Mouse (Mus musculus) G1E-ER4 (cell line): ENCODE data around the gene Ddx52. TPM values are rescaled to one million over a fixed set of nuclear protein-coding genes. Genes with fewer than 3 reads are reported as not detected.

Experiments
- GATA1 ChIP-seq: IDR thresholded peaks from one replicate; pipeline ENCODE4 v1.8.0; 2012; ENCODE audit warnings: low read length, inconsistent platforms
- polyA plus RNA-seq: library from polyadenylated mRNA; stranded (reverse); fragments of >175 nt; gene quantifications from 2 replicates; pipeline ENCODE4 v1.2.3, GENCODE M21; 2012

Gene Ddx52
- 1.3 and 2.0 TPM in 2 replicates for polyA plus RNA-seq

DNA sequence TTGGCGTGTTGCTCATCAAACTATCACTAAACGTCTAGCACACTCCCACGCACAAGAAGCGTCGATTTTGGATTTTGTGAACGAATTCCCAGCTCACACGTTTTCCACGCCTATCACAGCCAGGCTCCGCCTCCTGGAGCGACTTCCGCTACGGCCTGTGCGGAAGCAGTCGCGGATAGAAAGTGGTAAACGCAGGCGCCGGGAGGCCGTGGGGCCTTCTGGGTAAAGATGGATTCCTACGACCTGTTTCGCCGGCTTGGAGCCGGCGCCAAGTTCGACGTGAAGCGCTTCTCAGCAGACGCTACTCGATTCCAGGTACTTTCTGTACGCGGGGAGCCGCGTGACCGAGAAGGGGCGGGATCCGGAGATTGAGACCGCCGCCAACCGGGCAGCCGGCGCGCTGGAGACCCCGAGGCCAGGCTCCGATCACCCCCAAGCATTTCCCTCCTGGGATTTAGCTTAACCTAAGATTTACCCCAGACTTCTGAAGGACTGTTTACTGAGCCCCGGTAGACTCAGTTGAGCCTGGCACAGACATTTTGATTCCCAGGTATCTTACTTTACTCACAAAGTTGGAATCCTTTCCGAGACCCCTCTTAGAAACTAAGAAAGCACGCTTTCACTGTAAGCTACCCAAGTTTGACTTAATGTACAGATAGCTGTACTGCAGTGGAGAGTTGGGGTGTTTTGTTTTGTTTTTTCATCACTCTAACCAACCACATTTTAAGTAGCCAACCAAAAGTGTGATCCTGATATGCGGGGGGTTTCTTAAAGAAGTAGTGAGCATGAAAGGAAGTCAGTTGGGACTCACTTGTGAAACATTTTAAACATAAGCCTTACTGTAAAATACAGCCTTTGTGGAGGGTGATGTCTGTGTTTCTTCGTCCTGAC is at the start of gene Ddx52:
Gene Ddx52 (plus strand): TSS at position 113 of the 891 bp plus-strand sequence.
- no peak for TF ChIP-seq GATA1

DNA sequence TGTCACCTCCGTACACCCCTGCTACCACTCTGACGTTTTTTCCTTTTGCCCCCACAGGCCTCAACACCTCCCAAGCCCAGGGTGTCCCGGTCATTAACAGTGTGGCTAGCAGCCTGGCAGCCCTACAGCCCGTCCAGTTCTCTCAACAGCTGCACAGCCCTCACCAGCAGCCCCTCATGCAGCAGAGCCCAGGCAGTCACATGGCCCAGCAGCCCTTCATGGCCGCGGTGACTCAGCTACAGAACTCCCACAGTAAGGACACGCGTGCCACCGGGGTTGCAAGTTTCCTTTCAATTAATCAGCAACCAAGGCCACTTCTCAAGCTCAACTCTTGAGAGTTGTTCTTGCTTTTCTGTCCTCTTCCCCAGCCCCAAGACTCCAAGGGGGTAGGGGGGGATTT is 48.5 kb upstream of the Ddx52 start:
- TF ChIP-seq GATA1 = no peak

DNA sequence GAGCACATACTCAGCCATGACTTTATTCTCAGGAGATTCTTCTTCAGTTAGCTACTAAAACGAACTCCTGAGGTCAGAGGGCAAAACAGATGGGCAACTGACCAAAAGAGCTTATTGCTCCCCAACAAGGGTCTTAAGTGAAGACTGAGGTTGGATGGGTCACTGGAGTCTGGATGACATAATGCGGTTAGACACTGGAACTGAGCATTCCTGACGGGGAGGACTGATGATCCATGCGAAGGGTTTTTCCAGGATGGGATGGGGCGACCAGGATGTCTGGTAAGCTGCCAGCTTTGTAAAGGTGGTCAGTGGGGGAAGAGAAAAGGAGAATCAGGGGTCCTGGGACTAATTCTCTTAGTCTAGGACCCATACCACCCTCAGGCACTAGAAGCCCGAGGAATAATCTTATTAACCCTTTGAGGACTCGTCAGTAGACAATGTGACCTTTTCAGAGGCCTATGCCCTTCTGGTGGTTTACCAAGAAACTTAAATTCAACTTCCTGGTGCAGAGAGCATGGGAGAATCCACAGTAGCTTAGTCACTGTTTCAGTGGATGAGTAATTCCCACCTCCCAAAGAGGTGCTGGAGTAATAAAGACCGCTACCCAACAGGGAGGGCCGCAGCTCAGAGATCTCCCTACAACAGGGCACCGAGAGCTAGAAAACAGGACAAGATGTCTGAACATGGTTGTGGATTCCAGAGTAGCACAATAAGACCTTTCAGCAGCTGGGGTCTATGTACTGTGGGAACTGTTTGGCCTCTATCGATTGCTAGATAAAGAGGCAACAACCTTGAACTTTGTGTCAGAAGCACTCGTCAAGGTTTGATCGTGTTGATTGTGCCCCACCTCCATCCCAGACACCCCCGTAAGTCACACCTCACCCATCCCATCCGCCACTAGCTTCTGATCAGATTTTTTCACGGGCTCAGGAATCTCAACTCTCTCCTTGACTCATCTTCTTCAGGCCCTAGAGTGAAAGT is 45.1 kb upstream of the Ddx52 start:
- TF ChIP-seq GATA1 = no peak

DNA sequence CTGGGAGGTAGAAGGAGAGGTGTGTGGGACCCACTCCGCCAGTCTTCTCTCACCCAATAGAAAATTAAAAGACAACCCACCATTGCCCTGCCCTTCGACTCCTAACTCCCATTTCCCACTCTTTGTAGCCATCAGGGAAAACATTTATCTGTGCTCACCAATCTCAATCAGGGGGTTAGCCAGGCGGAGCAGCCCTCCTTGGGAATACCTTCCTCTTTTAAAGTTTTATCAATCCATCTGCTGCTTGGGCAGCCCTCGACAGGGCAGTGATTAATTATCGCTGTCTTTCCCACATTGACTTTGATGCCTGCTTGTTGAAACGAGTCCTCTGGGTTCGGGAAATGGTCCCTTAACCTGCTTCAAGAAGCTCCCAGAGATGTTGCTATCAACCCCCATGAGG is 44.3 kb upstream of the Ddx52 start:
- TF ChIP-seq GATA1 = no peak

DNA sequence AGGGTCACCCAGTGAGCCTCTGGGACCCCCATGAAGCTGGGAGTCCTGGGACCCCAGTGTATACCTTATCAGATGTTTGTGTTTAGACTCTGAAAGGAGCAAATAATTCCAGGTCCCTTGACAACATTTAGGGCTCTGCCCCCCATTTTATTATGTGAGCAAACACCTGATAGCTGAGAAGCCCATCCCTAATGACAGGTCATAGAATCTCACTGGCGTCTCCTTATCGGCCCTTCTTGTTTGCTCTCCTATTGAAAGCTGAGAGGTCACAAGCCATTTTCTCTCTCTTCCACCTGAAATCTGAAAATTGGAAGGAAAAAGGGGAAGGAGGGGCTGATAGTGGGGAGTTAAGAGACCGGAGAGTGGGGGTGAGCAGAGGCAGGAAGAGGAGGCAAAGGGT is 39.0 kb upstream of the Ddx52 start:
- TF ChIP-seq GATA1 = no peak

DNA sequence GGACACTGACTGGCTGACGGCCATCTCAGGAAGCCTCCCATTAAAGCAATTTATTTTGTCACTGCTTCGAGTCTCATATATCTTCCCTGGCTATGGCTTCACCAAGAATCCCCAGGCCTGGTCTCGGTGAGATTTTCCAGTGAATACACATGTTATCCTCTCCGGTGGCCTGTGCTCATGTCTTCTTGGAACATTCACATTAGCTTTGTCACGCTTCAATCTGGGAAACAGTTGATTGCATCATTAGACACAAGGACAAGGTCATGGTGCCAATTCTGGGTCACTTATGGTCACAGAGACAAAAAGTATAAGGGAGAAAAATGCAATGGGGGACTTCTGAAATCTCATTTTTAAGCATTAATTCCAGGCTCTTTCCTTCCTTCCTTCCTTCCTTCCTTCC is 36.1 kb upstream of the Ddx52 start:
- no peak for TF ChIP-seq GATA1

DNA sequence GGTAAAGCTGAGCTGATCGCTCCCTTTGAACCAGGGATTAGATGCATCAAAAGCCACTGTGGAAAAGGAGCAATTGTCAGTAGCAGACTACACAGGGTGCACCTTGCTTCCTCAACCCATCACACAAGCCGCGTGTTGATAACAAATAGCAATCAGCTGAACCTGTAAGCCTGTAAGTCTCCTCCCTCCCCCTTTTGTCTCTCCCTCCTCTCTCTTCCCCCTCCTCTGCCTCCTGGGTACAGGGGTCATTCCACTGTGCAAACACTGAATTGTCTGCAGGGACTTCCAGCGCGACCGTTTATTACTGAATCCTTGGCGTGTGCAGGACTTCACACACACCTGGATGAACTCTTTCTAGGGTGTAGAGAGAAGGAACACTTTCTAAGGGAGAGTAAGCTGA is 33.5 kb upstream of the Ddx52 start:
- TF ChIP-seq GATA1 = no peak

DNA sequence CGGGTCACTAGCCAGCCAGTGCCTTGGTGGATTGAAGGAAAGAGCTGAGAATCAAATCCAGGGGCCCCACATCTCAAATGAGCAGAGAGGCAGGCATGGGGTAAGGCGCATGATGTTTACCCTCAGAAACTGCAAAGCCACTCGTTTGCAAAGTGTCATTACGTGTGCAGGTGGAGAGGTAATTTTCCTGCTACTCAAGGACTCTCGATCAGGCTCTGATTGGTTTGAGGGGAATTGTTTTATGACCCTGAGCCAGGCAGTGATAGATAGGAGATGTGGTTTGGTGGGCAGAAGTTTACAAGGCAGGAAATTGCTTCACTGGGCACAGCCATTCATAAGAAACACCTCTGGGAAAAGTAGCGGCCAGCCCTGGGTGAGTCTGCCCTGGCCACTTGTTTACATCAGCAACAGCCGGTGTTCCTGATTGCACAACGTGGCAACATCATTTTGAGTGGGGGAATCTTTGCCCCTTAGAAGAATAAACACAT is 28.0 kb upstream of the Ddx52 start:
- no peak for TF ChIP-seq GATA1

DNA sequence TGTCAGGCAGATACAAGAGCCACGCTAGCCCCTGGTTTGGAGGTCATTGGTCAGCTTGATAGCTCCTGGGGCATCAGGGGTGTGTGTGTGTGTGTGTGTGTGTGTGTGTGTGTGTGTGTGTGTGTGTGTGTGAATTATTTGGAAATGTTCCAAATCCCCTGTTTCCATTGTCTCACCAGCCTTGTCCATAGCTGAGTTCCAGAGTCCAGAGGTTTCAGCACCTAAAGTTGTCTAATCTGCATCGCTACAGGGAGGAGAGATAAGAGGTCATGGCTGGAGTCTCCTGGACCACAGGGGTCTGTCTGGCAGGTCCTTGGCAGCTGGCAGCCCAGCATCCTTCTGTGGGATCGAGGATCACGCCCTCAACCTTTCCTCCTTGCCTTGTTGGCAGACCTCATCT is 27.4 kb upstream of the Ddx52 start:
- no peak for TF ChIP-seq GATA1

DNA sequence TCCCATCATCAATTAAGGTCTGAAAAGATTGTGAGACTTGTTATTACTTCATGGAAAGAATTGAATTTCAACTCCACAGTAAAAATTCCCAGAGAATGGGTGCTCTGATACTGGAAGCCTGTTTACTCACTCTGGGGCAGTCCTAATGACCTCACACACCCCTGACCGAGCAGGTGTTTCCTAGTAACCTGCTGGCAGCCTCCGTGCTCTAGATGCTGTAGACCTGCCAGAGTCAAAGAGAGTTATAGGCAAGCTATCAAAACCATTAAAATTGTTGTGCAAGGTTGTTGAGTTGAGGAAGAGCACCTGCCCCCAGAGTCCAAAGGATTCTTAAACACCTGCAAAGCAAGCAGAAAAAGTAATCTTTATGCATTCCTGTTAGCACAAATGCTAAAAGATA is 19.3 kb upstream of the Ddx52 start:
- no peak for TF ChIP-seq GATA1

DNA sequence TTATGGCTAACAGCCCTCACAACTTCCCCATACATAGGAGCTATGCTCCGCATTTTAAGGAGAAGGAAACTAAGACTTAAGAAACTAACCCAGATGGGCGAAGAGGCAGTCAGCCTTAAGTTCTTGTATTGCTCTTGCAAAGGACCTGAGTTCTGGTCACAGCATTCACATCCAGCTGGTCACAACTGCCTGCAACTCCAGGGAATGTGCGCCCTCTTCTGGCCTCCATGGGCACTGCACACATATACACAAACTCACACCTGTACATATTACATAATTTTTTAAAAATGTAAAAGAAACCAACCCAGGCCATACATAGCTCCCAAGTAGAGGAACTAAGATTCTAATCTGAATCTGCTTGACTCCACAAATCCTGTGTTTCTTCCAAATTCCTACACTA is 14.8 kb upstream of the Ddx52 start:
- TF ChIP-seq GATA1 = no peak

DNA sequence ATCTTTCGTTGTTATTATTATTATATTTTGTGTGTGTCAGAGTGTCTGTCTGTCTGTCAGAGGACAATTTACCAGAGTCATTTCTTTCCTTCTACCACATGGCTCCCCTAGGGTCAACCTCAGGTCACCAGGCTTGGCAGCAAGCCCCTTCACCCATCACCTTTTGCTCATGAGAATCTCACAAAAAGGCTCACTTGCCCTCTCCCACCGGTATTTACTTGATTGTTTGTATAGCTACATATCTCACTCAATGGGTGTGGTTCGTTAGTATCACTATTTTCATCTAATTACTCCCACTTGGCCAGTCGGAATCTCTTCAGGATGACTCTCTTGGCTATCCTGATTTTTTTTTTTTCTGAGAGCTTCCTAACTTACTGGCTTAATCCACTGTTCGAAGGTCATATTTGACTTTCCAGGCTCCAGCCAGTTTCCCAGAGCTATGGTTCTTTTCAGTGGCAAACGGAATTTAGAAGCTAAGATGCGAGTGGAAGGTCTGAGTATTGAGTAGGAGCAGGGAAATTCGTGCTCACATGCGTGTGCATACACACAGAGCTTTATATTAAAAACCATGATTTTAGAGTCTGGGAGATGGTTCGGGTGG is 9.3 kb upstream of the Ddx52 start:
- no peak for TF ChIP-seq GATA1

DNA sequence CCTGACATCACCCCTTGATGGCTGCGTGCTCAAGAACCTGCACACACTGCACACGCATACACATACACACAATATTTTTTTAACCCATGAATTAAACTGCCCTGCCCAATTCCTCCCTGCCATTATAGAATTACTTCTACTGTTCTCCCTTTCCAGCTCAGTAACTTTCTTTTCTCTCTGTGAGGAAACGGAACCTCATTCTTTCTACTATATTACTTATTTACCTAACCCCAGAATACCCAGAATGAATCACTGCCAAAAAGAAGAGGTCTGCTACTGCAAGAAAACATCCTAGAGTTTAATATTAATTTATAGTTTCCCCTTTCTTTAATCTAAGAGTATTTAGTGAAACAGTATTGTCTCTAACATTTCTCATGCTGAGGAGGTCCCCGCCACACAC is 8.5 kb upstream of the Ddx52 start:
- TF ChIP-seq GATA1 = no peak

DNA sequence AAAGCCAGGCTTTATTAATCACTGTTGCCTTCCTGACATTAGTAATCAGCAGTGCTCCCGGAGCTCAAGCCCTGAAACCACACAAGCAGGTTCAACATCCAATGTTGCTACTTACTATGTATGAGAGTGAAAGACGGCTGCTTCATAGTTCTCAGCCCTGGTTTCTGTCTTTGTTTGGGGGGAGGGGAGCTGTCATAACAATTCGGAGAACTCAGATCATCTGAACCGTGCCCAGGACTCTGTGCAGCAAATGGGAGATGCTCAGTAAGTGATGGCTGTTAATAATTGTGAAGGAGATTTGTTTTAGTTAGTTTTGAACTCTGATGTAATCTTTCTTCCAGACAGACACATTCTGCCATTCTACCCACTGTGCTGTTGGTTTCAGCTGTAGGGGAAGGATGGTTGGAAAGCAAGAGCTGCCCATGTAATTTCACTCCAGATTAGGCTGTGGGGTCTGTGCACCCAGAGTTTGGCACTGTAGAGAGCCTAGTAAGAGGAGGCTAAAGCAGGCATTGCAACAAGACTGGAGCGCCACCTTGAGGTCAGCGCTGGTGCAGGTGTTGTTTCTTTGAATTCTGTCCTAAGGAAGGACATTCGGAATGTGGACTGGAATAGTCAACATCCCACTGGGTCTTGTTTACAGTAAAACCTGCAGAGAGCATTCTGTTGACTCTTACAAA is 5.7 kb upstream of the Ddx52 start:
- no peak for TF ChIP-seq GATA1

DNA sequence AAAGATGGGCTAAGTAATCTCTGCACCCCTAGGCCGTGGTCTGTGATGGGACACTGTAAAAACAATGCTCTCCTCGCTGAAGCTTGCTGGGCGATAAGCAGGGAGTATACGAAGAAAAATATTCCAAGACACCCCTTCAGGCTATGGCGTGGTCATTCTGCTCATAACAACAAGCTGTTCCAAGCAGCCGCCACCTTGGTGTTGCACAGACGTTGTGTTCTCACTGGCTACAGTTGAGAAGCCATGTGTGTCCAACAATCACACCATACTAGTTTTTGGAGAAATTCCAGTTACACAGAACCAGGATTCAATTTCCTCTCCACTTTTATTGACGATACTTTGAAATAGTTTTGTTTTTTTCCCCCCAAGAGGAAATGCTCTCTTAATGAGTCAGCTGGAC is 3.3 kb upstream of the Ddx52 start:
- no peak for TF ChIP-seq GATA1
